Mouse (Mus musculus) T-cell, adult 2 months (primary cell): Measurements from ENCODE around the gene Tmem203.
"Not testable (repeated sequence)": the region's sequence is repeated elsewhere in the genome, so short reads cannot be mapped to it uniquely, and the experiment has no call there.

Experiments
- DNase-seq: peaks from one replicate; pipeline ENCODE4 v3.0.0; 2022; ENCODE audit warnings: low spot score

Gene Tmem203

GRCm38 (mm10) chr2:25234050-25234449, 21.2 kb upstream of the Tmem203 start, which contains the start of gene Slc34a3:
Gene Slc34a3, minus strand, starts transcription at chr2:25234364.
- no peak for DNase-seq

GRCm38 (mm10) chr2:25234551-25235220, 20.6 kb upstream of the Tmem203 start:
- DNase-seq = no peak

- no peak for DNase-seq
These were observed 18.6 kb upstream of the Tmem203 start, which contains the start of gene Rnf224 for GRCm38 (mm10) chr2:25236614-25237013. Gene Rnf224, minus strand, starts transcription at chr2:25236787.

- no peak for DNase-seq
These were observed 17.7 kb upstream of the Tmem203 start for GRCm38 (mm10) chr2:25237522-25237921.

GRCm38 (mm10) chr2:25238106-25238505, 17.1 kb upstream of the Tmem203 start:
- no peak for DNase-seq

GRCm38 (mm10) chr2:25239766-25240165, 15.5 kb upstream of the Tmem203 start:
- no peak for DNase-seq

- DNase-seq = no peak
These were observed 14.9 kb upstream of the Tmem203 start for GRCm38 (mm10) chr2:25240310-25240709.

- DNase-seq = peak; percentile 52
These were observed 14.4 kb upstream of the Tmem203 start for GRCm38 (mm10) chr2:25240723-25241437.

- no peak for DNase-seq
These were observed 13.8 kb upstream of the Tmem203 start for GRCm38 (mm10) chr2:25241438-25241775.

- DNase-seq = peak; percentile 44
These were observed 13.1 kb upstream of the Tmem203 start, which contains the start of the genes Rnf208 and Cysrt1 for GRCm38 (mm10) chr2:25242101-25242506. Gene Rnf208, plus strand, starts transcription at chr2:25242255. Gene Cysrt1, minus strand, starts transcription at chr2:25242452.

GRCm38 (mm10) chr2:25243342-25243741, 11.9 kb upstream of the Tmem203 start:
- DNase-seq = no peak

- no peak for DNase-seq
These were observed 11.1 kb upstream of the Tmem203 start for GRCm38 (mm10) chr2:25244144-25244543.

GRCm38 (mm10) chr2:25246183-25247072, 8.8 kb upstream of the Tmem203 start, which contains the start of gene AL732309.1:
Gene AL732309.1, minus strand, starts transcription at chr2:25246863.
- DNase-seq = no peak

GRCm38 (mm10) chr2:25252331-25252730, 2.9 kb upstream of the Tmem203 start:
- DNase-seq = peak; percentile 33

- peak; percentile 73 for DNase-seq
These were observed 1.3 kb downstream of the Tmem203 start for GRCm38 (mm10) chr2:25256443-25257109.

GRCm38 (mm10) chr2:25257250-25257649, 2.0 kb downstream of the Tmem203 start:
- DNase-seq = not testable (repeated sequence)

GRCm38 (mm10) chr2:25258887-25259286, 3.6 kb downstream of the Tmem203 start:
- DNase-seq = peak; percentile 20

- no peak for DNase-seq
These were observed 6.6 kb downstream of the Tmem203 start for GRCm38 (mm10) chr2:25261870-25262269.

GRCm38 (mm10) chr2:25262291-25262767, 7.1 kb downstream of the Tmem203 start, which contains the start of gene Tprn:
Gene Tprn, plus strand, starts transcription at chr2:25262618.
- DNase-seq = peak; percentile 93

GRCm38 (mm10) chr2:25262795-25263622, 7.8 kb downstream of the Tmem203 start:
- peak; percentile 72 for DNase-seq
